Mouse (Mus musculus): ENCODE results near the gene Abcf1.

DNA sequence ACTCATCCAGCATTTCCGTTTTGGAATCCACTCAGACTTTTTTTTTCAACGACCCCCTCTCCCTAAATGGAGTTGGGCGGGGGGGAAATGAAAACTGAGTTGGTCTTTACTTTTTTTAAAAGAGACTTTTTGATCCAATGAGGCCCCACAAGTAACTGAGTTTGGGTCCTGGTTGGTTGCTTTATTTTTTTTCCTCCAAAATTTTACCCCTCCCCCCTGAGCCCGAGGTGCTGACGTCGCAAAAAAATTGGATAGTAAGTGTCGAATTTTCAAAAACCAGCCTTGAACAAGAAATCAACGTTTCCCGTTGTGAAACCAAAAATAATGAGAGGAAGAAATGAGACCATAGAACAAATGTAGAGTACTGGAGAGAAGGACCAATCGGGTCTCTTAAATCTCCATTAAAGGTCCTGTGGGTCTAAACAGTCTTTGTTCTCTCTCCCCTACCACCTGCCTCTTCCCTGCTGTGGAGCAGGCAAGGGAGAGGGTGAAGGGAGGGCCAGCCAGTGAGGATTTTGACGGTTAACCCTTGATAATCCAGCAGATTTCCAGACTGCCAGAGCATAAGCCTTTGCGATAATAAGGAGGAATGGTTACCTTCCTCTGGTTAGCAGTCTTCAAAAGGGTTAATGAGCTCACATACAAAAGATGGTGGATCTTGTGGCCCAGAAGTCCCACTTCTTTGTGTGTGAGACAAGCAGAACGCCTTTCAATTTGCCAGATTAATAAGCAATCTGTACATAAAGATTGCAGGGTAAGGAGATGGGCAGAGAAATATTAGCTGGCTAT, 51.9 kb downstream of the Abcf1 start:
- no peak for TF ChIP-seq KAT2A (conservative IDR thresholded peaks at IDR 0.05; ENCODE audit: low read depth, low read length)
- TF ChIP-seq POLR2A (IDR thresholded peaks at IDR 0.05; ENCODE audit: control insufficient read depth in 1 of 2, insufficient read depth in 1 of 2, low read depth in 1 of 2, low read length in 2 of 2, poor library complexity in 1 of 2) = peak; percentile 25 to 55; a peak in 1 of 4 replicates
- TF ChIP-seq EP300 (IDR thresholded peaks at IDR 0.05; ENCODE audit: low read depth in 1 of 2, low read length in 2 of 2) = no peak
- no peak for TF ChIP-seq ZKSCAN1 (IDR thresholded peaks at IDR 0.05; ENCODE audit: low read depth, low read length)
- no peak for TF ChIP-seq CHD1 (IDR thresholded peaks at IDR 0.05; ENCODE audit: low read depth, low read length)
- no peak for TF ChIP-seq ZNF384 (IDR thresholded peaks at IDR 0.05; ENCODE audit: low read depth, low read length)
- TF ChIP-seq CTCF (IDR thresholded peaks at IDR 0.05 in 2 of 3, conservative IDR thresholded peaks at IDR 0.05 in 1 of 3; ENCODE audit: control insufficient read depth in 1 of 3, insufficient read depth in 1 of 3, low read depth in 2 of 3, low read length in 3 of 3, poor library complexity in 1 of 3, severe bottlenecking in 1 of 3) = no peak
- TF ChIP-seq GATA1 (IDR thresholded peaks at IDR 0.05; ENCODE audit: low read depth, low read length) = no peak
- no peak for TF ChIP-seq ELF1 (IDR thresholded peaks at IDR 0.05; ENCODE audit: low read depth, low read length)
- no peak for TF ChIP-seq HCFC1 (IDR thresholded peaks at IDR 0.05; ENCODE audit: low read depth, low read length)
- TF ChIP-seq TAL1 (IDR thresholded peaks at IDR 0.05; ENCODE audit: low read length) = no peak

Data from MEL (cell line).